Mouse (Mus musculus) cortical plate, adult 2 months (tissue): ENCODE data around the gene Mafg.

Experiments
- CTCF ChIP-seq: fragments of 200-500 bp; IDR thresholded peaks from 2 replicates; pipeline ENCODE4 v1.5.1; 2011; ENCODE audit warnings: mild to moderate bottlenecking, control low read depth, low read length; ENCODE audit not compliant: insufficient read depth; ENCODE audit errors: extremely low read depth
- POLR2A ChIP-seq: fragments of 200-500 bp; IDR thresholded peaks from 2 replicates; pipeline ENCODE4 v1.6.1; 2011; ENCODE audit warnings: mild to moderate bottlenecking, low read length, control low read depth; ENCODE audit not compliant: insufficient read depth; ENCODE audit errors: extremely low read depth

GRCm38 (mm10) chr11:120609250-120609649 is 24.1 kb downstream of the Mafg start:
- TF ChIP-seq CTCF (no peak), POLR2A (peak; percentile 7; the same call in 1 of the 2 replicates)
